Mouse (Mus musculus) embryonic fibroblast, embryonic 13.5 days (primary cell): ENCODE measurements around the gene Prr7.

Experiments
- CTCF ChIP-seq: IDR thresholded peaks from 2 replicates; pipeline ENCODE4 v1.5.1; 2011; ENCODE audit warnings: mild to moderate bottlenecking, control low read depth, low read length, moderate library complexity, borderline replicate concordance; ENCODE audit not compliant: insufficient read depth
- POLR2A ChIP-seq: IDR thresholded peaks from 2 replicates; pipeline ENCODE4 v1.6.1; 2011; ENCODE audit warnings: low read depth, mild to moderate bottlenecking, control low read depth, low read length, moderate library complexity

GRCm38 (mm10) chr13:55487578-55488498 lies 23.8 kb downstream of the Prr7 start, which contains the start of gene Dbn1:
- TF ChIP-seq POLR2A (peak; percentile 89), CTCF (no peak)
